Mouse (Mus musculus) bone marrow macrophage, adult 2 months (primary cell): ENCODE measurements at regions not wholly inside any gene's neighbourhood (a gene's known extent, or its start where the extent isn't known, plus 50 kb on each side); places are given as distances from the start of the nearest gene placed in this dataset.

Experiments
- CTCF ChIP-seq: IDR thresholded peaks from 2 replicates; pipeline ENCODE4 v1.5.1; 2012; ENCODE audit warnings: low read depth, mild to moderate bottlenecking, low read length, moderate library complexity
- POLR2A ChIP-seq: IDR thresholded peaks from 2 replicates; pipeline ENCODE4 v1.6.1; 2012; ENCODE audit warnings: mild to moderate bottlenecking, low read depth, low read length, borderline replicate concordance

GRCm38 (mm10) chr8:77803147-77803903 is 79.1 kb upstream of the Ednra start:
- TF ChIP-seq CTCF (no peak), POLR2A (no peak)
